Mouse (Mus musculus): ENCODE measurements around the gene Pcx.
"Not testable (repeated sequence)": the region's sequence is repeated elsewhere in the genome, so short reads cannot be mapped to it uniquely, and the experiment has no call there.

The Pcx gene

DNA sequence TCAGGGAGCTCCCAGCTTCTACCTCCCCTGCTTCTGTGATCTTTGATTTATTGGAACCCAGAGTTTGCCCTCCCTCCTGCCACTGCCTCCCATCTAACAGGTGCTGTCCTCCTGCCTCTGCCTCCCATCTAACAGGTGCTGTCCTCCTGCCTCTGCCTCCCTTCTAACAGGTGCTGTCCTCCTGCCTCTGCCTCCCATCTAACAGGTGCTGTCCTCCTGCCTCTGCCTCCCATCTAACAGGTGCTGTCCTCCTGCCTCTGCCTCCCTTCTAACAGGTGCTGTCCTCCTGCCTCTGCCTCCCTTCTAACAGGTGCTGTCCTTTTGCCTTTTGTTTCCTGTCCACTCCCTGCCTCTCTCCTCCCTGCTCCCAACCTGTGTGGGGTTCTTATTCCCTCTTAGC lies 76.5 kb downstream of the Pcx start:
- not testable (repeated sequence) for DNase-seq (ENCODE audit: low read depth)

DNA sequence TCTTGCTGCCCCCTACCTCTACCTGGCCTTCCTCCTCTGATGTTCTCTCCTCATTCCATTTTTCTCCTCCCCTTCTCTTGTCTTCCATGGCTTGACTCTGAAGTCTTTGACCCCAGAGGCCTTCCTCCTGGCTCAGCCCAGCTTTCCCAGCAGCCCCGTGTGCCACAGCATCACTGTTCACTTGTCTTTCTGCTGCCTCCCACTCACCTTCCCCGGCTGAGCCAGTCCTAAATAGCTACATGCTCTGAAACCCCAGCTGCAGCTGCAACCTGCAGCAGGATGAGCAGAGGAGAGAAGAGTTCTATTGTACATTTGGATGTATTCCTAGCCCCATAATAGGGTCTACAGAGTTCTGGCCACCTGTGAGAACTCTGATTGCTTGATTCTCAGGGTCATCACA lies 77.2 kb downstream of the Pcx start:
- DNase-seq (ENCODE audit: low read depth), result no peak

DNA sequence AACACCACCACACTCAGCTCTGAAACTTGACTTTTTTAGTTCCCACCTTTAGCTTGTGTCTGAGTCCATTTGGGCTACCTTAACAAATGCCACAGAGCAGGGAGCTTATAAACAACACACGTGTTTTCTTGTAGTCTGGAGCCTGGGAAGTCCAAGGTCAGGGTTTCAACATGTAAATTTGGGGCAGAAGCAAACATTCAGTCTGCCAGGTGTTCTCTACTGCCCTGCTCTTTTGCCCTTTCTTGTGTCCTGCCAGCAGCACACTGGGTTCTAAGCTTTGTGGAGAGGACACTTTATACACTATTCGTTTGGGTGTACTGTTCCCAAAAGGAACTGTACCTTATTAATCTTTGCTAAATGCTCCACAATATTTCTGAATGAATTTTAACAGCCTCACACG lies 78.2 kb downstream of the Pcx start:
- DNase-seq (ENCODE audit: low read depth), result no peak

DNA sequence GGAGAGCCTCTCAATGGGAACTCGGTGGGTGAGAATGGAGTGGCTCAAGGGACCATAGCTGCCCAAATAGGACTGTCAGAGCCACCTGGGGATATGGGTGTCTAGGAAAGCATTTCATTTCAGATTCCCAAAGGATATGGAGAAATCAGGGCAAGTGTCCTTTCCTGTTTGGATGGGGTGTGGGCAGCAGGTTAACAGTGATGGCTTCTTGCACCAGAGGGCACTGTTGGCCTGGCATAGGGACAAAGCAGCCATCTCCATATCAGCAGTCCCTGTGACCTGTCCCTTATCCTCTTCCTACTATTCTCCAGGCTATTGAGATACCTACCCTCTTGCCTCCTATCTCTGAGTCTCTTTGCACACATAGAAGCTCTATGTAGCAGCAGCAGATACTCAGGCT lies 78.8 kb downstream of the Pcx start:
- no peak for DNase-seq (ENCODE audit: low read depth)

DNA sequence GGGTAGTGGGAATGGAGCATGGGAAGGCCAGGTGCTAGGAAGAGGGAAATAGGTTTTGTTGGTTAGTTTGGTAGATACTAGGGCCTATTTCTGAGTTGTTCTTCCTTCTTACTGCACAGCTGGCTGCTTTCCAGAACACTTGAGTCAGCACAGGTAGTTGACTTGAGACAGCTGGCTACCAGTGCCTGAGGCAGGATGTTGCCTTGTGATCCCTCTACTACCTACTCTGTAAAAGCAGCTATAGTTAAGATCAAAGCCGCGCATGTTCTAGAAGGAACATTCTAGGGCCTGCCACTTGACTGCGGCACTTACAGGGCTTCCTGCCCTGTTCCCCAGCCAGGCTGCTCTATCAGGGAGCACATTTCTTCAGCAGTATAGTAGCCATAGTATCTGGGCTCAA lies 79.8 kb downstream of the Pcx start:
- DNase-seq (ENCODE audit: low read depth), result peak; percentile 35

DNA sequence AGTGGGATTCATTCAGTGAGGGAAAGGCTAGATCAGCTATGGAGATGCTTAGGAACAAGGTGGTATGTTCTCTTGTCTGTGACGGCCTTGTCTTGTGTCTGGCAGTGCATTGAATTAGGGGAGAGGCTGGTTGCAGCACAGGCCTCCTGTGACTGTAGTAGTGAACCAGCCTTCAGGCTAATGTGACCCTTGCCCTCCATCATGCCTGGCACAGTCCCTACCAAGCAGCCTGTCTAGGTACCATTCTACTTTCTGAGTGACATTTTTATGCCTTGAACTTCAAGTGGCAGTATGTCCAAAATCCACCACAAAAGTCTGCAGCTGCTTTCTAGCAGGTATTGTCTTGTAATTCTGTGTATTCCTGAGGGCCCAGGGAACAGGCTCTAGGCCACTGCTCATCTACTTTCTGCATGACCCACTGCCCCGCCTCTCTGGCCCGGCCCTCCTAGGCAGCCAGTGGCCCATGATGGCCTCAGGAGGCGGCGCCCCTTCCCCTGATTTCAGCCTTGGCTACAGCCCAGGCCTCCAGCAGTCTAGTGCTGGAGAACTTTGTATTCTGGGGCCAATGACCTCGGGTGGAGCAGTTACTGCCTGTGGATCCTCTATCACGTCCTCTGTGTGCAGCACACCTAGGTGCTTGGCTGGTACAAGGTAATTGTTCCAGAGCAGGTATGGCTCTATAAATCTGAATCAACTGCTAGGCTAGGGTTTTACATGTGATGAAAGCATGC lies 83.7 kb downstream of the Pcx start:
- no peak for DNase-seq (ENCODE audit: low read depth)

DNA sequence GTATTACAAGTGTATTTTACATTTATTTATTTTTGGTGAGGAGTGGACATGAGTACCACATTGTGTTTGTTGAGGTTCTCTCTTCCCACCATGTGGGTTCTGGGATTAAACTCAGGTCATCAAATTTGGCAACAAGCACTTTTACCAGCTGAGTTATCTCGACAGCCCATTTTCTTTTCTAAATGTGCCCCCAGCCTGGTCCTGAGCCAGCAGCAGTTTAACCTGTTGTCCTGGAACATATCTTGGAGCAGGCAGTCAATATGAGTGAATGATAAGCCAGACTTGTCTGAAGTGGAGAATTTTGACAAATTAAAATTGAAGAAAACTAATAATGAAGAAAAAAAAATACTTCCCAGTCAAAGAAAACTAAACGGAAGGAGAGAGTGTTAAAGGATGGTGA lies 85.8 kb downstream of the Pcx start:
- no peak for DNase-seq (ENCODE audit: low read depth)

DNA sequence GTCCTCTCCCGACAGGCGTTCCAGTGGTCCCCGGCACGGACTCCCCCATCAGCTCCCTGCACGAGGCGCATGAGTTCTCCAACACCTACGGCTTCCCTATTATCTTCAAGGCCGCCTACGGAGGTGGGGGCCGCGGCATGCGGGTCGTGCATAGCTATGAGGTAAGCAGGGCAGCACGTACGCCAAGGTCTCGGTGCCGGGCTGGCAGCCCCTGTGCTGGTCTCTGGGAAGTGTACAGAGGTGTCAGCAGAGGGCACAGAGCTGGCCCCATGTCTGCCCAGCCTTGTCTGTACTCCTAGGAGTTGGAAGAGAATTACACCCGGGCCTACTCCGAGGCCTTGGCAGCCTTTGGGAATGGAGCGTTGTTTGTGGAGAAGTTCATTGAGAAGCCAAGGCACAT lies 92.2 kb downstream of the Pcx start:
- DNase-seq (ENCODE audit: low read depth), result no peak

DNA sequence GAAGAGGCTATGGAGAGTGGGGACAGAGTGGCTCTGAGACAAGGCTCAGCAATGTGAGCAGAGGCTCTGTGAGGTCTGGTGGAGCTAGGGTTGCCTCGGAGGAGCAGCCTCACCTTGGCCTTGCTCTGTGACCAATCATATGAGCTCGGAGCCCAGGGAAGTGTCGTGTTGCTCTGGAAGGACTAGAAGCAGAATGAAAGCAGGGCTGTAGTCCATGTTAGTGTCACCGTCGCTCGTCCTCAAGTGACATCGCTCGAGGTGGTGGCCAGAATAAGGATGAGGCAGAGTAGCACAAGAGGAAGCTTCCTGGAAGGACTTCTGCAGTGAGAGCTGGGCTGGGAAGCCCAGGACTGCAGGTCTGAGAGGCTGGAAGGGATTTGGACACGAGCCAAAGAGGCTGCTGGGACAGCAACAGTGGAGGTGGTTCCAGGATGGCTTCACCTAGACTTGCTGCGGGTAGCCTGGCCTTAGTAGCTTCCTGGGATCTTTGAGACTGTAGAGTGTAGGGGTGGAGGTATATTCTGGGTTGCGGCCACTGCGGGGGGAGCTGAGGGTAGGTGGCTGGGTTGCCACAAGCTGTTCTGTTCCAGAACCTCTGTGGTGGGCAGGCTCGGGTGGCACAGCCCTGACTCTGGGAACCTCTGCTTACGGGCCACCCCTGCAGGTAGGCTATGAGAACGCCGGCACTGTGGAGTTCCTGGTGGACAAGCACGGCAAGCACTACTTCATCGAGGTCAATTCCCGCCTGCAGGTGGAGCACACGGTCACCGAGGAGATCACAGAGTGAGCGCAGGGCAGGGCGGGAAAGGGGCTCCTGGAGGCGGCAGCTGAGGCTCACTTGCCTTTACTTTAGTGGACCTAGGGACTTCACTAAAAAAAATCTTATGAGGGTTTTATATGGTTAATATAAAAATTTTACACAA lies 93.8 kb downstream of the Pcx start:
- DNase-seq (ENCODE audit: low read depth), result no peak

DNA sequence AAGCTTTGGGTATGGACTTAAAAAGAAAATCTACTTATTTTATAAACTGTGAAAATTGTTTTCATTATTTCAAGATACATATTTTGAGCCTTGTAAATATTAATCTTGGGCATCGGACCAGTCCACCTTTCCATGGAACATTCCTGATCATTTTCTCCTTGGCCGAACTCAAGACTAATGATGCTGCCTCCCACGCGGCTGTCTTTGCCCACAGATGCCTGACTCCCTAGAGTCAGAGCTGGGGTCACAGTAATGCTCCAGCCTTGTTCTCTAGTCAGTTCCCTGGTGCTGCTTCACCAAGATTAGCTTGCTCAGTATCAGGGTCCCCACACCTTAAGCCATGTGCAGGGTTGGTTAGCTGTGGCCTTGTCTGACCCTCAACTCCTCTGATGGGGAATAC lies 95.4 kb downstream of the Pcx start:
- no peak for DNase-seq (ENCODE audit: low read depth)

DNA sequence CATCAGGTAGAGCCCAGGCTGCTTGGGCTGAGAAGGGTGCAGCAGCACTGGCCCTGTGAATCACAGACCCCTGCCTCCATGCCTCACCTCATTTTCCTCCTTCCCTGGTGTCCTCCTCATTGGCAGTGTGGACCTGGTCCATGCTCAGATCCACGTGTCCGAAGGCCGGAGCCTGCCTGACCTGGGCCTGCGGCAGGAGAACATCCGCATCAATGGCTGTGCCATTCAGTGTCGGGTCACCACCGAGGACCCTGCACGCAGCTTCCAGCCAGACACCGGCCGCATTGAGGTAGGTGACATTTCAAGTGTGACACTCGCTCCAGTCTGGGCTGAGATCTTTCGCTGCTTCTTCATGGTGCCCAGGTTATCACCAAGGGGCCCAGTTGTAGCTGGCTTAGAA lies 97.1 kb downstream of the Pcx start:
- DNase-seq (ENCODE audit: low read depth), result no peak

DNA sequence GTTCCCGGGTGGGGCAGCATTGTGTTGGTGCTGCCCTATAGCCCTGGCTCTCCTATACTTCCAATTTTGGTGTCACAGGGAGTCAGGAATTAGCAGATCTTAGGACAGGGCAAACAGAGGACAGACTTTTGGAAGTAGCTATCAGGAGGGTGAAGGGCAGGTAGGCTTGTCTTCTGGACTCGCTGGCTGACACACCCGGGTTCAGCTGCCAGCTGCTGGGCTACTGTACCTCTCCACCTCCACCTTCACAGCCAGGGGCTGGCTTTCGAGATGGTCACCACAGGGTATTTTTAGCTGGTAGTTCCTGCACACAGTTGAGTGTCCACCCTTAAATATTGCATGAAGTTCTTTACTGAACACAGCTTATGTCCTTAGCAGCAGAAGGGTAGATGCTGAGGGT lies 98.2 kb downstream of the Pcx start:
- no peak for DNase-seq (ENCODE audit: low read depth)

DNA sequence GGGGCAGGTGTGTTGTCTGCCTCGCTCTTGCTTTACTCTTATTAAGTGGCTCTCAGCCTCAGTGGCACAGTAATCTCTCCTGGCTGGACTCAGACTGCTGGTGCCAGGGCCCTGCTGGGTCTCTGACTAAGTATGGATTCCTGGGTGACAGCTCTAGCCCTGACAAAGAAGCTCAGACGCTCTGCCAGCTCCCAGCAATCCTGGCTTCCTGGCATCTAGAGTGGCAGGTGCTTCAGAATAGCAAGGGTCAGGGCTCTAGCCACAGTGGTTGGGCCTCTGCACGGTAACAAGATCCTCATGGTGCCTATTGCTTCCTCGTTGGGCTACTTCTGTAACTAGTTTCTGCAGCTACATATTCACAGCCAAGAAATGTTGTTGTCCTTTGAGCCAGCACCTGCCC lies 99.8 kb downstream of the Pcx start:
- DNase-seq (ENCODE audit: low read depth), result no peak

DNA sequence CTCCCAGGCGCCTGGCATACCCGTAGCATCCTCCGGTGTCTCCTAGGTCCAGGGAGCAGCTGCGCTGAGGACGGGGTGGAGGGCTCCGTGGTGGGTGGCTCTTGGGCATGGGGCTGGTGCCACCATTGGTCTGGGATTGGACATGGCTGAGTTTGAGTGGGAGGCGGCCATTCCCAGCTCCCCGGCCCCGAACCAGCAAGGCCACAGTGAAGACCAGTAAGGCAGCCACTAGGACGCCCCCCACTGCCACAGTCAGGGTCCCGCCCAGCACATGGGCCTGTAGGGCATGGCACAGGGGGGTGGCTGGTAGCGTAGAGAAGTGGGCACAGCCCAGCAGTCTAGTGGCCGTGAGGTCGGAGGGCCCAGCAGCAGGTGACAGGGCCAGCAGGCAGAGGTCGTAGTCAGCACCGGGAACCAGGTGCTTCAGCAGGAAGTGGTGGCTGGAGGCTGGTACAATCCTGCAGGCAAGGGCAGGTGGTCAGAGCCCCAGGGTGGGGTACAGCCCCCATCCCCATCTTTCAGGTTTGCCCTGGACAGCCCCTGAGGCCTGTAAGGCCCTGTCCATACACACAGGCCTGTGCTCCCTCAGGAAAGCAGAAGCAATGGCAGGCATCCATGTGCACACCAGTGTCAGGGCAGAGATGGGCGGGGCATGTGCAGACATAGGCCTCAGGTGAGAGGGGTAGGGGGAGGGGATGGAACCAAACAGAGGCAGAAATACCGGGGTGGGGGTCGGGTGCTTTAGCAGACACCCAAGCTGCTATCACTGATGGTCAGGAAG lies 102.1 kb downstream of the Pcx start:
- DNase-seq (ENCODE audit: low read depth), result no peak

DNA sequence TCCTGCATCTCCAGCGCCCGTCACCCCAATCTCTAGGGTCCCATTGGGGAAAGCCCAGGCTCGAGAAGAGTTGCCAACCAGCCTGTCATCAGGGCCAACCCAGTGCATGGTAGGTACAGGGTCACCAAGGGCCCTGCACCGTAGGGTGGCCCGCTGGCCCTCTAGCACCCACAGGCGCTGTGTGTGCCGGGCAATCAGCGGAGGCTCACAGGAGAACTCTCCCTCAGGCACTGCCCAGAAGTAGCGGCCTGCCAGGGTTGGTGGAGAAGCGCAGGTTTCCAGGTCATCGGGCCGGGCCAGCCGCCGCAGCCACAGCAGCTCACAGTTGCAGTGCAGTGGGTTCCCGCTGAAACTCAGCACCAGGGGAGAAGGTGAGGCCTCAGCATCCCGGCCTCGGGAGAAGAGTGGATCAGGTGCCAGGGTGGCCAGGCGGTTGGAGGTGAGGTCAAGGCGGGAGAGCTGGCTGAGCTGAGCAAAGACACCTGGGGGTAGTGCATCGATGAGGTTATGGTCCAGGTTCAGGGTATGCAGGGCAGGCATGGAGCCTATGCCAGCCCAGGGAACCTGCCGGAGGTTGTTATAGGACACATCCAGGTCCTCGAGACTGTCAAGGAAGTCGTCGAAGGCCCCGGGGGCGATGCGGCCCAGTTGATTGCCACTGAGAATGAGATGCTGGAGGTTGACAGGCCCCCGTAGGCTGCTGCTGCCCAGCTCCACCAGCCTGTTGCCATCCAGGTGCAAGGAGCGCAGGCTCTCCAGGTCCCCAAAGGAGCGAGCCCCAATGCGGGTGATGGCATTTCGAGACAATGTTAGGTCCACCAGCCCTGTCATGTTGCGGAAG lies 103.4 kb downstream of the Pcx start:
- no peak for DNase-seq (ENCODE audit: low read depth)

DNA sequence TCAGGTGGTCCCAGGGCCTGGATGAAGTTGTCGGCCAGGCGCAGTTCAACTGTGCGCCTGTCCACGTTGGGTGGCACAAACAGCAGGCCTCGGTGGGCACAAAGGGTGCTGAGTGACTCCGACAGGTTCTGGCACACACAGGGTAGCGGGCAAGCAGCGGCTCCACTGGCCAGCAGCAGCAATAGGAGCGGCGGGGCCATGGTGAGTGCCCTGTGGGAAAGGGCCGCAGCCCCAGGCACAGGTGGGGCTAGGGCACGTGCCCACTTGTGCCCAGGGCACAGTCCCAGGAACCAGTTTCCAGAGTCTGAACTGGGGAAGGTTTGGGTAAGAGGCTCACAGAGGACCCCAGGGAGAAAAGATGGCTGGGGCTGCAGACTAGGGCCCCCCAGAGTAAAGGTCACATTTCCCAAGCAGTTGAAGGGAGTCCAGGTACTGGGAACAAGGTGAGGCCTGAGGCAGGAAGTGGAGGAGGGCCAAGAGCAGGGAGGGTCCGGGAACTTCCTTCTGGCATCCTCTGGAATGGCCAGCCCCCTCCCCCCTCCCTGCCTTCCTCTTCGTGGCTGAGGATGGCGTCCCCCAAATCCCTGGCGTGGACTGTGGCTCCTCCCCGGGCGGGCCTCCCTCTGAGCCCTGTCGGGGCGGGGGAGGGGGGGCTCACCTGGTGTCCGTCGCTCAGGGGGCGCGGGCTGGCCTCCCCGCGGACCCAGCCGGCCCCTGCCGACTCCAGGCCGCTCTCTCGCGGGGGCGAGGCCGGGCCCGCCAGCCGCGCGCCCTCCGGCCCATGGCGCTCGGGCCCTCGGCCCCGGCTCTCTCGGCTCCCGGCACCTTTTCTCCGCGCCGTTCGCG lies 104.3 kb downstream of the Pcx start:
- DNase-seq (ENCODE audit: low read depth), result peak; percentile 61

DNA sequence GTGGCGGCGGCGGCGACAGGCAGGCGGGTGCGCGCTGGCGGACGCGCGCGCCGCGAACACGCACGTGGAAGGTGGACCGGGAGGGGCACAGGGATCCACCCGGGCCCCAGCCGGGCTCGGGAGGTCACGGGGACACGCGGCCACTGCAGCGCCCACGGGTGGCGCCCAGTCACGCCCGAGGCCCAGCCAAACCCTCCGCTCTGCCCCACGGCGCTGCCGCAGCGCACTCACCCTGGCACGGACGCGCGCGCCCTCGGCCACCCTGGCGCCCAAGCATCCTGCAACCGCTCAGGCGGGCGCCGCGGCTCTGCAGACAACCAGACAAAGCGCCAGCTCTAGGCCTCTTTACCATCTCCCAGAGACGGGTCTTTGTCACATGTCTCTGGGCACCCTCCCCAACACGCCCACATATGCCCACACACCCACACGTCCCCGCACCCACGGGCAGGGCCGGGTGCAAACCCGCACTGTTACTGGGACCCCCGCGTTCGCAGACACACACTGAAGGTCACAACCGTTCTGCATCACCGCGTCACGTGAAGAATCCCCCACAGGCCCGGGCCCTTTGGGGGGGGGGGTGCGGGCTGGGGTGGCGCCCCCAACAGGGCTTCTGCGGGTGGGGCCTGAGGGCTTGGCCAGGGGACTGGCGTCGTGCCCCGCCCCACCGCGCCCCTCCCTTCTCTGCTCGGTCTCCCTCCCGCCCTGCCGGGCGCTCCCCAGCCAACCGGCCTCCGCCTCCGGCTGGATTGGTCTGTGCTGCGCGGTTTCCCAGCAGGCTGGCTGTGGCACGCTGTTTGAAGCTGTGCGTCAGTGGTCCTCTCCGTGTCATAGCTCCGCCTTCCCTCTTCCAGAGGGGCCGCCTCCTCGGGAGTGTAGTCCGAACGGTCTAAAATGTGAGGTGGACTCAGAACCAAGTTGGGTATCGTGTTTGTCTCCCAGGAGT lies 105.2 kb downstream of the Pcx start, which contains the start of gene Lrfn4:
Gene Lrfn4 (minus strand): TSS at position 517 of the 943 bp plus-strand sequence.
- peak; percentile 98 for DNase-seq (ENCODE audit: low read depth)

DNA sequence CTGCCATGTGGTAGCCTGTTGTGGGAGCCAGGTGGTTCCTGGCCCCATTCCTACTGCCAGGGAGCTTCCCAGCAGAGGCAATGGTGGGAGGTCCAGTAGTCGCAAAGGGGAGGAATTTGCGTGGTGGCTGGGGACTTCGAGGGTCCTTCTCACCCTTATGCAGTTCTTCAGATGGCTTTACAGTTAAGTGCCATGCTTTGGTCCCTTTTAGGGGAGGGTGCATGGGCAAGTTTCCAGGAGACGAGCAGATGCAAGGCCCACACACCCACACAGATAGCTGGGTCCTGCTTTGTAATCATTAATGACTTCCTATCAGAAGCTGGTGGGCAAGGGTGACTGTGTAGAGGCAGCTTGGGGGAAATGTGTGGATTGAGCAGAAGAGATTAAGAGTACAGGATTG lies 106.3 kb downstream of the Pcx start:
- DNase-seq (ENCODE audit: low read depth), result no peak

DNA sequence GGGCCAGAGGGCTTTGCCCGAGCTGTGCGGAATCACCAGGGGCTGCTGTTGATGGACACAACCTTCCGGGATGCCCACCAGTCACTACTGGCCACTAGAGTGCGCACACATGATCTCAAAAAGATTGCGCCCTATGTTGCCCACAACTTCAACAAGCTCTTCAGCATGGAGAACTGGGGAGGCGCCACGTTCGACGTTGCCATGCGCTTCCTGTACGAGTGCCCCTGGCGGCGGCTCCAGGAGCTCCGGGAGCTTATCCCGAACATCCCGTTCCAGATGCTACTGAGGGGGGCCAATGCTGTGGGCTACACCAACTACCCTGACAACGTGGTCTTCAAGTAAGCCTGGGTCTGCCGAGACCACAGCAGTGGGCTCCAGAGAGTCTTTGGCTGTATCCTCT lies 107.9 kb downstream of the Pcx start:
- DNase-seq (ENCODE audit: low read depth), result no peak

DNA sequence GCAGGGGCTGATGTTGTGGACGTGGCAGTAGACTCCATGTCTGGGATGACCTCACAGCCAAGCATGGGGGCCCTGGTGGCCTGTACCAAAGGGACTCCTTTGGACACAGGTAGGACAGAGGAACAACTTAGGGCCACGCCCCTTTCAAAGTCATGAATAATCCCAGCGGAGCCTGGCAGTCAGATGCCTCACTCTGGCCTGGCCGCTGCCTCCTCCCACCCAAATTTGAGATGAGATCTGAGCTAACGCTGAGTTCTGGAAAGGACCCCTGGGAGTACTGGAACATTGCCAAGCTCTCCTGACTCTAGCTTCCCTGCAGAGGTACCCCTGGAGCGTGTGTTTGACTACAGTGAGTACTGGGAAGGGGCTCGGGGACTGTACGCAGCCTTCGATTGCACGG lies 109.2 kb downstream of the Pcx start:
- no peak for DNase-seq (ENCODE audit: low read depth)

All from NIH3T3 (cell line).